Mouse (Mus musculus): ENCODE results near the gene Abca13.
"Not testable (repeated sequence)": the region's sequence is repeated elsewhere in the genome, so short reads cannot be mapped to it uniquely, and the experiment has no call there.

The Abca13 gene

DNA sequence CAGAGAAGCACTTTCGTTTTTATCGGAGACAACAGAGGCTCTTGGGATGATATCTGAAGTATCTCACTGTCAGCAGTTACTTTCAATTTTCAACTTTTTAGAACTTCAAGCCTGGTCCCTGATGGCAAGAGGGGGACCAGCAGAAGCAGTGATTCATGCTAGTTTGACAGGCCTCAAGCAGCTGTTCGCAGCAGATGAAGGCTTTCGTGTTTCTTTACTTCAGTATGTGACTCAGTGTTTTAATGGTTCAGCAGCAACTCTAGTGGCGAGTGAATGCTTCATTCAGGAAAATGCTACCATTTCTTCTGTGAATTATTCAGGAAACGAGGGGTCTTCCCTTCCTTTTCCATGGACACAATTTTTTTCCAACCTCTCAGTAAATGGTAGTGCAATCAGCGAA lies 99.4 kb downstream of the Abca13 start:
- DNase-seq (ENCODE audit: low read depth): no peak

DNA sequence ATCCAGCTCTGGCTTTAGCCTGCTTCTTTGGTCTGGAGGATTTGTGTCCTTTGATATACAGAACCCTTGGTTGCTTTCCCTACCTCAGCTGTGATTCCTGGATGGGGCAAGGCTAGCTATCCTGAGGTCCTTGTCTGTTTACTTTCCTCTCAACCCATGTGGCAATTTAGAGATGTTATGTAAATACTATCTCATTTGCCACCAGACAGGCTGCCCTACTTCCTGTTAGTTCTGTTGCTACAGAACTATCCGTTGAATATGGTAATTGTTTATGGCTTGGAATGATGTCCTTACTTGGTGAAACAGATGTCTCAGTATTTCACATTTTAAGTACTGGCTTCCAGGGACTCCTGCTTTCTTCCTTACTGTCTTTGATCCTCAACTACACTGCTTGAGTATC lies 107.9 kb downstream of the Abca13 start:
- no peak for DNase-seq (ENCODE audit: low read depth)

DNA sequence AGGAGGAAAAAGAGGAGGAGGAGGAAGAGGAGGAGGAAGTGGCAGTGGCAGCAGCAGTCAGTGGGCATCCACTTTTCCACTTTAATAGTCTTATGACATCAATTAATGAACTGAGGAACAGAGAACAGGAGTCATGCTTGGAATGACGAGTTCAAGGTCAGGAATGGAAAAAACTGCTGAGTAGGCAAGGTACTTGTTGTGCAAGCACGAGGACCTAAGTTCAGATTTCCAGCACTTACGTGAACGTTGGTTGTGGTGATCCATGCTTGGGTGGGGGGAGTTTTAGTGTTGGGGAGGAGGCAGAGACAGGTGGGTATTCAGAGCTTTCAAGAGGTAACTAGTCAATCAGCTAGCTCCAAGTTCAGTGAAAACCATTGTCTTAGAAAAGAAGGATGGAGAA lies 113.7 kb downstream of the Abca13 start:
- no peak for DNase-seq (ENCODE audit: low read depth)

DNA sequence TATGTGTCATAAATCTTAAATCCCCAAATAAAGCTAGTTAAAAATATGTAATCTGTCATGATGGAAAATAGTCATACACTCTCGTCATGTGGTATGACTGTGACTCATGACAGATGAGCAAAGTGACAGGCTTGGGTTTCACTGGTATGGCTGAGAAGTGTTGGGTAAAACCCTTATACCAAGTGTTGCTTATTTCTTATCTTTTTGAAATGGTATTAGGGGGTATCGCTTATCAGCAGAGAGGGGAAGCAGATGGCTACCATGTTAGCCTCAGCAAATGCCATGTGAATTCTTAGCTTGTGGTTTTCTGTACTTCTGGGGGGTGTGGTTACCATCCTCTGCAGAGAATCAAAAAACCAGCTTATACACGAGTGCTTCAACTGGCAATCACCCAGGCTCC lies 124.8 kb downstream of the Abca13 start:
- no peak for DNase-seq (ENCODE audit: low read depth)

DNA sequence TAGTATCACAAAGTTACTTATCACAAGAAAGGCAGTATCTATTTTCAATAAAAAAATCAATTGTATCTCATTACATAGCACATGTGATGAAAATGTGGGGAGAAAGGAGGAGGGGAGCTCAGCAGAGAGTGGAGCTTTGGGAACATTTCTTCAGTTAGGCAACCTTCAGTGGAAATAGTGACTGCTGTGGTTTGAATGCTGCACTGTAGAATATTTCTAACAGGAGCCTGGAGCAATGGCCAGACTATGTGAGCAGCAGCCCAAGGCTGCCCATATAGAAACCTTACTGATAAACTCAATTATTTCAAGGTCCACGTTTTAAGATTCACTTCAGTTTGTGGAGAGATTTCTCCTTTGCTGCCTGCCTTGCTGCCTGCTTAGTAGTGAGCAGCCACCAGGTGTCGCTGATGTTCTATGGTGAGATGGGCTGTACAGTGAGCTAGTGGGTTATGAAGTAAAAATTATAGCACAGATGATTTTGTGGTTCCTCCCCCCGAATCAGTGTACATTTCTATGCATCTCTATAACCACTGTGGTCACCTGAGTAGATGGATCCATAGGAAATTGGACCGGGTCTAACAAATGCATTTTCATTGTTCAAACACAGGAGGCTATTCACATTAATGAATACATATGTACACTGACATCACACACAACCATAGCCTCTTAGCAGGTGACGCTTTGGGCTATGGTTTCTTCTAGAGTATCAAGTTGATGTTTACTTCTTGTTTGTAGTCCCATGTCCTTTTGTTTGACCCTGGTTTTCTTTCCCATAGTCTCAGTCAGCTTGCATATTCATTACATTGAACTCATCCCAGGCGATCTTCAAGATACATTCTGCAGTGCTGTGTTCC lies 125.6 kb downstream of the Abca13 start:
- peak; percentile 50 for DNase-seq (ENCODE audit: low read depth)

DNA sequence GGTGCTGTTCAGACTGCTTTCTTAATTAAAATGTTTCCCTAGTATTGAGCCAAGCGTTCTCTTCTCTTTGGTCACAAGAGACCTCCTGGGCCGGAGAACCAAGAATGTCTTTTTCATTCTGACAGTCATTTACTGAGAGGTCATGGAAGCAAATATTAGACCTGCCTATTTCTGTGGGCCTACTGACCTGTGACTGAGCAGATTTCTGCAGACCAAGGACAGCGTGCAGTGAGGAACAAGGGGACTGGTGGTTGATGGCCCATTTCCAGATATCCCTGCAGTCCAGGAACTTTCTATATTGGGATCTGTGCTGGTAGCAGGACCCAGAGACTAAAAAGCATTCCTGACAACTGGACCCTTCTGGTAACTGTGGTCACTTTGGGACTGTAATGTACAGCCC lies 146.4 kb downstream of the Abca13 start:
- DNase-seq (ENCODE audit: low read depth): no peak

DNA sequence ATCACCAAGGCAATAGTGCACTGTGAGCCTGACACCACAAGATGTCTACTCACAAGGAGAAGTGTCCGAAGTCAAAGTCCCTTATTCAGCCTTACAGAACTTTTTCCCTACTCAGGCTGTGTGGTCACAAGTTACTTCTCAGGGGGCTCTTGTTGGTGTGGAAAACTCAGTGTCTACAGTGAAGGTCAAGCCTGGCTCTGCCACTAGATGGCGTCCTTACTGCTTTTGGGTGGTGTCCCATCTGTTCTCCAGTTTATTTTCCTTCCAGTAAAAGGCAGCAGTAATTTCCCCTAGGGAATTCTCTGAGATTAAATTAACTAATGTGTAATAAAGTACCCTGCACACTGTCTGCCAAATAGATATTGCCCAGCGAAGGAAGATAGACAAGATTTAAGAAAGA lies 156.0 kb downstream of the Abca13 start:
- DNase-seq (ENCODE audit: low read depth): no peak

DNA sequence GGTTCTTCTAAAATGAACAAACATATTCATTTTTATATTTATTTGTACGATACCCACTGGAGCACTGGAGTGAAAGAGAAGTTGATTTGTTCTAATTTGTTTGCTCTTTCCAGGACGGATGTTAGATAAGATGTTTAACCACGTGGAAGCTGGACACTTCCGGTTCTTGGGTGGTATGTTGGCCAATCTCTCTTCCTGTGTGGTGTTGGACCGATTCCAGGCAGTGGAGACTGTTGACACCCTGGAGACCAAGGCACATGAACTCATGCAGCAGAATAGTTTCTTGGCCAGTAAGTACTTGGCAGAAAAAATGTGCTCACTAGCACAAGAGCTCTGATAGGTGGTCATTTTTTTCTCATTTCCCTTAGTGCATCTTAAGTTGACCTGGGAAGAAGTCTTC lies 181.4 kb downstream of the Abca13 start:
- no peak for DNase-seq (ENCODE audit: low read depth)

DNA sequence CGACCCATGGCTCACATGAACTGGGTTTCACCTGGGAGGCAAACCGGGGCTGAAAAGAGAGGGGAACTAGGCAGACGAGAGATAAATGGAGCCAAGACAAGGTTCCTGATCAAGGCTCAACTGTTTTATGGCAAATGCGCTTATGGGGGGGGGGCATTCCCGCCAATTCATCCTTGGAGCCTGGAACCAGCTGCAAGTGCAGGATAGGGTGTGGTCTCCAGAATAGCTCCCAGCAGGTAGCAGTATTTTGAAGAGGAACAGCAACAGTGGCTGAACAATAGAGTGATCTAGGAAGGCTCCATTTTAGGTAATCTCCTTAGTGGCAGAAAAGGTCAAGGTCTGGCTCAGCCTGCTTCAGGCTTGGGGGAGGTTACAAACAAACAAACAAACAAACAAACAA lies 182.7 kb downstream of the Abca13 start:
- not testable (repeated sequence) for DNase-seq (ENCODE audit: low read depth)

DNA sequence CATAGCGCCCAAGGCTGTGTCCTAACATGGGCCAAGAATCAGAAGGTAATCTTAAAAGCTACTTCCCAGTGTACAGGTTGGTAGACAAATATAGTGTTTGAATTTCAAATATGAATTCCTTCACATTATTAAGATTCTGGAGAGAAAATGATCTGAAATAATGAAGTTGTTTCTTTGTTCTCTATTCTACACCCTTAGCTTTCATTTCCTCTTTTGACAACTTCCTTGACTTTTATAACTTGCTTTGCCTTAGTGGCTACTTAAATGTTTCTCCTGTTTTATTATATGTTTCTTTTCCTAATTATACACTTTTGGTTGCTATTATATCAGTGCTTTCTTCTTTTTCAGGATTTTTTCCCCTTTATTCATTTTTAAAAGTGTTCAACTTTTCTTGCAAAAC lies 196.8 kb downstream of the Abca13 start:
- no peak for DNase-seq (ENCODE audit: low read depth)

DNA sequence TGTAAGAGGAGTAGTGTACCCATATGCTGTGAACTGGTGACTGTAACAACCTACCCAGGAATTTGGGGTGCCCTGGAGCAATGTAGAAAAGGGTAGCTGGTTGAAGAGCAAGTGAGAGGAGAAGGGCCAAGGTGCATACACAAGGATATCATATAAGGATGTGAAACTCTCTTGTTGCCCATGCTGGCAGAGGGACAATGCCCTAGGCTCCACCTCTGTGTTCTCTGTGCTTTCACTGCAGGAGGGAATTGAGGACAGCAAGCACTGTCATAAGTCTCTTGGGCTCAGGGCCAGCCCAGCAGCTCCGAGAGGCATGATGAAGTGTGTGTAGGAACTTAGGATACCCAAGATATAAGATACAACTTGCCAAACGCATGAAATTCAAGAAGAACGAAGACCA lies 225.2 kb downstream of the Abca13 start:
- no peak for DNase-seq (ENCODE audit: low read depth)

DNA sequence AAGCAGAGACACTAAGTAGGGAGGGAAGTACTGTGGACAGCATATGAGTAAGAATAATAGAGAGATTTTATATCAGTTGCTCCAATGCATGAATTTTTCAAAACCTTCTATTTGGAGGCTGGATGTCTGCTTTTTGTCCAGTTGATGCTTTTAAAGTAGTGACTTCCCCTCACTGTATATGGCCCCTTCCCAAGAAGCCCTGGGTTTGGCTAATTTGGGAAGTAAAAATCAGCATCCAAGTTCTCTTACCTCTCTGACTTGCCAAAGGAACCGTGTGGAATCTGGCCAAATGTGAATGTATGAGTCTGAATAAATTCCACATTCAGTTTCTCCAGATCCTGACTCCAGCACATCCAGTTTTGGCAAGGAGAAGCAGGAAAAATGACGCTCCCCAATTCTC lies 228.5 kb downstream of the Abca13 start:
- no peak for DNase-seq (ENCODE audit: low read depth)

DNA sequence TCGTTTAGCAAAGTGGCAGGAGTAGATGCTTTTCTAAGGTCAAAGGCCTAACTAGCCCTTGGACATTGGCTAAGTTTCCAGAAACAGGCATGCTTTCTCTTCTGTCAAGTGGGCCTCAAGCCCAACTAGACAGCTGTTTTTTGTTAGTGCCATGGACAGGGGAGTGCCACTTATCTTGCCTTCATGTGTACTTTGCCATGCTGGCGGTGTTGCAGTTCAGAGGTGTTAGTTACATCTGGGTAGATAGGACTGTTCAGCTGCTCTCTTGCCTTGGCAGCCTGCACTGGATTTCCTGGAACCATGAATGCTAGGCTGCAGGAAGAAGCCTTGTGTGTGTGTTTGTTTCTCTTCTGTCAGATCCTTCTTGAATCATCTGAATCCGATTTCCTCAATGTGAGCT lies 235.7 kb downstream of the Abca13 start:
- no peak for DNase-seq (ENCODE audit: low read depth)

DNA sequence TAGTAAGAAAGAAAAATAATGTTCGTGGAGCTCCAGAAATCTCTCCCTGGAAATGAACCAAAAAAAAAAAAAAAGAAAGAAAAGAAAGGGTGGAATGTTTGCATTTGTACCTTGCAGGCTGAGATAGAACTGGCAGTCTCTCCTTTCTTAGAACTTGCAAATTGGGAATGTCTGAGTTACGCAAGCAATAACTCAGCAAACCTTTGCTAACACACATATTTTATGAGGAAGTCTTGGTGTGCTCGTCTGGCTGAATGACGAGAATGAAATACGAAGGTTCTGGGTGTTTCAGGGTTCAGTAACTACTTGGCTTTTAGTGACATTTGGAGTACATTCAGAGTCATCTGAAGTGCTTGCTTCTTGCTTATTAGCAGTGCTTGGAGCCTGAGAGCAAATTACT lies 241.1 kb downstream of the Abca13 start:
- DNase-seq (ENCODE audit: low read depth): no peak

DNA sequence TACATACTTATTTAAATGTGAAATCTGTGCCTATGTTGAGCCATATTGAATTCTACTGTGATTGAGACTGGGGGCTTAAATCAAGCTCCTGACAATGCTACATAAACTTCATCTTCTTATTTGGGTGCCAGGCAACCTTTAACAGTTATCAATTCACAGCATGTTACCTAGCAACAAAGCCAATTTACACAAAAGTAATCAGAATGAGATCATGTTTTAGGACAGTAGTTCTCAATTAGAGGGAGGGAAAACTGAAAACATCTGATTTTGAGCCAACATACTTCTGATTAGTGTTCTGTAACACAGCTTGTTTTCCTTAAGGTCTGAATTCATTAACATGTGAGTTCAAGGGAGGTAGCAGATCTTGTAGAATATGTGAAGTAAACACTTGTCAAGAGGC lies 244.9 kb downstream of the Abca13 start:
- no peak for DNase-seq (ENCODE audit: low read depth)

DNA sequence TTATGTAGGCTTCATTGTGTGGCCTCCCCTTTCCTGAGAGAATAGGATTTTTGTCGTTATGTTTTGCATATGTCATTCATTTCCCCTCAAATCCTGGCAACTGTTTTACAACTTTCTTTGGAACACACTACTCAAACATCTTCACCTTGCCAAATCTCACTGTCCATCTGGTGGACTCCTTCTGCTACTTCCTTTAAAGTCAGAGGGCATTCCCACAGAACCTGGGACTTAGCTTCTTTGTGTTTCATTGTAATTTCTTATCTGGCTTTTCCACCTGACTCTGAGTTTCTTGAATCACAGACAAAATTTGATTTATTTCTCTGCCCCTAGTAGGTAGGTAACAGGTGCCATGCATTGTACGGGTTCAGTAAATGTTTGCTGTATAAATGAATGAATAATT lies 248.0 kb downstream of the Abca13 start:
- no peak for DNase-seq (ENCODE audit: low read depth)

DNA sequence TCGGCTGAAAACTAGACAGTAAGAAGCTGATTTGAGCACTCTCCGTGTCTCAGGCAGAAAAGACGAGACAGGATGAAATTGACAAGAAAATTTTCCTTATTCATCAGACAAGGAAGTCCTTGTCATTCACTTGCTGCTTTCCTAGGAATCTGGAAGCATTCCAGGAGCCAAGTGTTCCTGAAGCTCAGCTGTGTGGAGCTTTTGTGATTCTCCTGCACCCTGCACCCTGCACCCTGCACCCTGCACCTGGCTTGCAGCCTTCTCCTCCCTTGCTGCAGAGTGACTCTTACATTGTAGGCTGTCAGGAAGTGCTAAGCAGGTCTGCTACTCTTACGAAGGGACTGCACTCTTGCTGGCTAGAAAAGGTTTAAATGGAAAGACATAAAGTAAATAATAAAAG lies 249.4 kb downstream of the Abca13 start:
- no peak for DNase-seq (ENCODE audit: low read depth)

DNA sequence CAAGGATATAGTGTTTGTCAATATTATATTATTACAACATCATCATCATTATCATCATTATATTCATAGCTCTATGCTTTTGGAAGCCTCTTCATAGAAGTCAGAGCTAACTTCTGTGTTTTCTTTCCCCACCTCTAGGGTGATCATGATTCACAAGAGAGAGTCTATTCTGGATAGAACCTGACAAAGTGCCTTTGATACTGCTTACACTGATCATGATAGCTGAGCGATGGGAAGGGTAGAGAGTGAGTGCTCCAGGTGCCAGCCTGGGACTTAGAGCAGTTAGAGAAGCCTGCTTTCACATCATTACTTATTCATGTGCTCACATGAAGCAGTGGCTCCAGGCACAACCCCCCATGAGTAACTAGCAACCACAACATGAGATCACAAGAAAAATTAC lies 280.7 kb downstream of the Abca13 start:
- no peak for DNase-seq (ENCODE audit: low read depth)

DNA sequence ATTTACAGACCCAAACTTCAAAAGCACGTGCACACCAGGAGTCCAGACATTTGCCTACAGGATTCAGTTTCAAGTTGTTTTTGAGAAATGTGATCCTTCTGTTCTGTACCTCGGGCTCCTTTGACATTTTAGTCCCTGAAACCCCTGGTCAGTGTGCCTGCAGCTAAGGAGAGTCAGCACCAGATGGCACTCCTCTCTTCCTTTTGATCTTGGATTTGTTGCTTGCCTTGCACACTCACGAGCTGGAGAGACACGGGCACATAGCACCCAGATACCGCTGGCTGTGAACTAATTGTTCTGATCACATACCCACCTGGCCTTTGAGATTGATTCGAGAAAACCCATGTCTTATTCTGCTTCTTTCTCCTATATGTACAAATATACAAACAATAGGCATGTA lies 289.8 kb downstream of the Abca13 start:
- no peak for DNase-seq (ENCODE audit: low read depth)

DNA sequence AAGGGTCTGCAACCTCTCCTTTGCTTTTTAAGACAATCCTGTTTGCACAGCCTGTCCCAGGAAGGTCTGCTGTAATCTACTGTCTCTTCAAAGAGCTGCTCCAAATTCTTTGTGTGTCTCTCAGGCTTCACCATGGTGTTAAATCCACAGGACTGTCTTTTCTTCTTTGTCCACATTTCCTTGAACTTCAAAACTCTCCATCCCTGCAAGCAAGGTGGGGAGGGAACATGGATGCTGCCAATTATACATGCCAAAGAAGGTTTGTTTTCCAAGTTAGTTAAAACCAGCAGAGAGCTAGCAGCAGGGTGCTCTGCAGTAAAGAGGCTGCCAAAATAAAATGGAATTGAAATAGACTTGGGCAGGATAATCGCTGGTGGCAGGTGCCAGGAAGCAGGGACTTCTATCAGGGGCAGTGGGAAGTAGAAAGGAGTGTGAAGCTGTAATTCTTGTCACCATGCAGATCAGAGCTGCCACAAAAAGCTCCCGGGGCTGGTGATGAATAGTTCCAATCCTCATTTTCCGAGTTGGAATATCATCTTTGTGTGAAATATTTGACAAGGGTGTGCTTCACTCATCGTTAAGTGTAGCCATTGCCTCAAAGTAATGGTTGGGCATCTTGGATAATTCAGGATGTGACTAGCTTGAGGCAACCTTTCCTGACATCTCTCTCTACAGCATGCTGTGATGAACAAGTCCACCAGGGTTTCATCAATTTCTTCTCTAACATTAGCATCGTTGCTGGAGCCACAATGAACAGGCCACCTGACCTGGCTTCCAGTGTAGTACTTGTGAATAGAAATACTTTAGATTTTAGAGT lies 308.8 kb downstream of the Abca13 start:
- DNase-seq (ENCODE audit: low read depth): no peak

DNA sequence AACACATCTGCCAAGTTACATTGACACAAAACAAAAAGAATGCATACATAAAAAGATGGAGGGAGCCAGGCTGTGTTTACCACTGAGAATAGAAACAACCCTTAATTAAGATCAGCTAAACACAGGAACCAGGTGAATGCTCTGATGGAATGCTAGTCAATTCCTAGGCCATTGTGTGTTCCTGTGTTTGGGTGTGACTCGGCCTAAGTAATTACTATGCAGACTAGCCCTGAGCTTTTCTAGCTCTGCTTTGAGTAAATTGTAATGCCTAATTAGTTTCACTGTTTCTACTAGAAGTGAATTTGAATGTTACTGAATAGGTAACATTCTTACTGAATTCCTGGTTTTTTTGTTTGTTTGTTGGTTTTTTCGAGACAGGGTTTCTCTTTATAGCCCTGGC lies 323.2 kb downstream of the Abca13 start:
- DNase-seq (ENCODE audit: low read depth): not testable (repeated sequence)

DNA sequence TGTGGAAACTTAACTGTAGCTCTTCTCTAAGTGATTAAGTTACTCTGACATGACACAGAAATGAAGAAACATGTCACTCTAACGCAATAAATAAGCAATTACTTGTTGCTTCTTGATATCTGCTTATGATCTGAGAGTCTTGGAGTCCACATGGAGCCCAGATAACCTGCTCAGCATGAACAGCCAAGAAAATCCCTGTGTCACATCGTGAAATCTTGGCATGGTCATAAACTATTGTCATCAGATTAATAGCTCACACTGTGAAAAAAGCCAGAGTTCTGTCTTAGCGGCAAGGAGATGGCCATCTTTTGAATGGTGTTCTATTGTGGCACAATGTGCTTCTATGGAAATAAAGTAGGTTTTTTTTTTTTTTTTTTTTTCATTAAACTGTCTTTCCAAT lies 336.8 kb downstream of the Abca13 start:
- no peak for DNase-seq (ENCODE audit: low read depth)

DNA sequence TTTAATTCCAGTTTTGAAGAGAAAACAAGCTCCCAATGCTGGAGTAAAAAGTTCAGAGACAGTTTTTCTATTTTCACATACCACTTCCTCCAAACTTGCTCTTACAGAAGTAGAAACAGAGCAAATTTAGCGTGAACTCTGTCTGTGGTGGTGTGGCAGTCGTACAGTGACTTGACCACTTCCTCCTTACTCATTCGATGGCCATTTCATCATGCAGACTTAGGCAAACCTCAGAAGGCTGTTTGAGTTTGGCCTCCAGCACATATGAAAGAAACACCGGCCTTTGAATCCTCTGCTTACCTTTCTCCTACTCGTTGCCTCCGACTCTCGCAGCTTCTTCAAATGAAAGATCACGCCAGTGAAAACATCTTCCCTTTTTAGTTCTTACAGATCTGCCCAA lies 340.0 kb downstream of the Abca13 start:
- no peak for DNase-seq (ENCODE audit: low read depth)

DNA sequence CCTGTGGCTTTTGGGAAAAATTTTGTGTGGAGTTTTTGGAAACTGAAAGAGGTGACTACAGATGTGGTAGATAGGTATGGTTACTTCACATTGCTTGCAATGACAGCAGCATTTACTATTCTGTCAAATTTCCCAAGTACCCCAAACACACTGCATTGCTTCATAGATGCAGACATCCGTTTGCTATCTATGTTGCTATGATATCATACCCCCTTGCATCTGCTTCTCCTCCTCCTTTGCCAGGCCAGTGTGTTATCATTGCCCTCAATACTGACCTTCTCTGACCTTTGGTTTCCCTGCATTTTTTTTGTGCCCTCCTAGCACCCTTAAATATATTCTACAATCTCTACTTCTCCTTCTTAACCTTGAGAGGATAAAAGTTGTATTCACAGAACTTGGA lies 341.4 kb downstream of the Abca13 start:
- no peak for DNase-seq (ENCODE audit: low read depth)

All from induced T-regulatory cell, adult 2 months (primary cell).